Mouse (Mus musculus): ENCODE measurements at regions not wholly inside any gene's neighbourhood (a gene's known extent, or its start where the extent isn't known, plus 50 kb on each side); places are given as distances from the start of the nearest gene placed in this dataset.
A peak's percentile ranks its signal among the peaks of the same experiment; 100 is the strongest.

DNA sequence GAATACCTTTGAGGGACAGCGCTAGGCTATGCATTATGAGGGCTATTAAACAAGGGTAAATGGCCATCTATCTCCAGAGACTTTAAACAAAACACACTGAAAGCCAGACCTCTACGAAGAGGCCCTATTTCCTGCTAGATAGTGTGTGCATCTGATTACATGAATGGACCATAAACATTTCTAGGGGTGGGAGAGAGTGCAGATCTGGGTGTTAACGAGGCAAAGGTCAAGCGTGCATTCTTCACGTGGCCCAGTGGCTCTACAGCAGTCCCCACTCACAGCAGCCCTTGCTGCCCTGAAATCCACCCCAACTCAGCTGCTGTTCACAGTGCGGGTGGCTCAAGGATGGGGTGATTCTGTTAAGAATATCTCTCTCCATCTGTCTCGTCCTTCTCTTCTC, 185.0 kb downstream of the Mtx2 start:
- Histone ChIP-seq H3K4me1 (replicated peaks; ENCODE audit: control insufficient read depth, insufficient read depth) (no peaks in the 10 kb centered on the region), H3K27me3 (ENCODE audit: control insufficient read depth, insufficient read depth, low read length) (no peaks in the 10 kb centered on the region), H3K4me2 (replicated peaks; ENCODE audit: low read depth) (no peak overlapping the region), H3K4me3 (ENCODE audit: low read depth, low read length) (no peak overlapping the region), H3K9ac (ENCODE audit: low read length) (no peak overlapping the region), H3K9me3 (ENCODE audit: control insufficient read depth, low read length) (no peaks in the 10 kb centered on the region), H3K27ac (replicated peaks) (no peak overlapping the region), H3K36me3 (ENCODE audit: control insufficient read depth, insufficient read depth, low read length) (no peaks in the 10 kb centered on the region)
- TF ChIP-seq CTCF (IDR thresholded peaks at IDR 0.05; ENCODE audit: low read depth) = no peak
- TF ChIP-seq EP300 (optimal IDR thresholded peaks at IDR 0.05) = no peak
- no peak for DNase-seq (ENCODE audit: low spot score)
- 51% methylated on average over 7 of the region's 7 CpGs for WGBS
- ATAC-seq (ENCODE audit: low FRiP score, low TSS enrichment) = no peak

DNA sequence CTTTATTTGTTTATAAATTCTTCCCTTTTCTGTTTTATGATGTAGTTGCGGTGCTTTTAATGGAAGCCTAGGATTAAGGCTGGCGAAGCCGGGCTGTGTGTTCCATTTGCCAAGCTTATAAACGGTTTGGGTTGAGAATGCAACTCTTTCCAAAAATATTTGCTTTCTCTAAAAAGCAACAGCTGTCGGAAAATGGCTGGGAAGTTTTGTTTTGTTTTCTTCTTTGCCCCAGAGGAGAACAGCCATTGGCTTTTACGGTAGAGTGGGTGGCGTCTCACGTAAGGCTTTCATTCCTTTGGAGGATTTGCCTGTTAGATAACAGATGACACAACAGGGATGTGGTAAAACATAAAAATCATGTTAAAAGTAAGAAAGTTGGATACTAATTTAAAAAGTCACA, 186.4 kb downstream of the Mtx2 start:
- H3K4me1 ChIP-seq (replicated peaks; ENCODE audit: control insufficient read depth, insufficient read depth) = no peaks in the 10 kb centered on the region
- H3K4me3 ChIP-seq (ENCODE audit: low read depth, low read length) = no peak overlapping the region
- no peaks in the 10 kb centered on the region for H3K36me3 ChIP-seq (ENCODE audit: control insufficient read depth, insufficient read depth, low read length)
- no peaks in the 10 kb centered on the region for H3K9me3 ChIP-seq (ENCODE audit: control insufficient read depth, low read length)
- DNase-seq (ENCODE audit: low spot score) (no peak), ATAC-seq (ENCODE audit: low FRiP score, low TSS enrichment) (no peak; the same call in 1 of the 2 replicates)
- no peak for TF ChIP-seq CTCF (IDR thresholded peaks at IDR 0.05; ENCODE audit: low read depth)
- peak; percentile 35 for TF ChIP-seq EP300 (optimal IDR thresholded peaks at IDR 0.05)
- 49% methylated on average over 8 of the region's 8 CpGs for WGBS
- no peaks in the 10 kb centered on the region for H3K27me3 ChIP-seq (ENCODE audit: control insufficient read depth, insufficient read depth, low read length)
- no peak overlapping the region for H3K27ac ChIP-seq (replicated peaks)
- no peak overlapping the region for H3K9ac ChIP-seq (ENCODE audit: low read length)
- 0 out of 2 replicates have a peak overlapping the region, but pooled peaks have one; percentile 5 for H3K4me2 ChIP-seq (replicated peaks; ENCODE audit: low read depth)

GRCm38 (mm10) chr2:75014994-75015728, 189.6 kb downstream of the Mtx2 start:
- H3K4me1 ChIP-seq (replicated peaks; ENCODE audit: control insufficient read depth, insufficient read depth) = no peaks in the 10 kb centered on the region
- no peak overlapping the region for H3K4me2 ChIP-seq (replicated peaks; ENCODE audit: low read depth)
- ATAC-seq (ENCODE audit: low FRiP score, low TSS enrichment) = no peak
- H3K4me3 ChIP-seq (ENCODE audit: low read depth, low read length) = no peak overlapping the region
- no peaks in the 10 kb centered on the region for H3K36me3 ChIP-seq (ENCODE audit: control insufficient read depth, insufficient read depth, low read length)
- no peak for DNase-seq (ENCODE audit: low spot score)
- H3K9me3 ChIP-seq (ENCODE audit: control insufficient read depth, low read length) = no peaks in the 10 kb centered on the region
- H3K27ac ChIP-seq (replicated peaks) = no peak overlapping the region
- no peak overlapping the region for H3K9ac ChIP-seq (ENCODE audit: low read length)
- H3K27me3 ChIP-seq (ENCODE audit: control insufficient read depth, insufficient read depth, low read length) = no peaks in the 10 kb centered on the region
- TF ChIP-seq EP300 (optimal IDR thresholded peaks at IDR 0.05) (no peak), CTCF (IDR thresholded peaks at IDR 0.05; ENCODE audit: low read depth) (no peak)
- WGBS = 70% methylated on average over 16 of the region's 16 CpGs

GRCm38 (mm10) chr2:75019459-75019858, 193.9 kb downstream of the Mtx2 start:
- TF ChIP-seq EP300 (optimal IDR thresholded peaks at IDR 0.05) = no peak
- TF ChIP-seq CTCF (IDR thresholded peaks at IDR 0.05; ENCODE audit: low read depth) = no peak
- H3K9ac ChIP-seq (ENCODE audit: low read length) = no peak overlapping the region
- 68% methylated on average over 7 of the region's 7 CpGs for WGBS
- H3K4me3 ChIP-seq (ENCODE audit: low read depth, low read length) = no peak overlapping the region
- no peak for DNase-seq (ENCODE audit: low spot score)
- H3K36me3 ChIP-seq (ENCODE audit: control insufficient read depth, insufficient read depth, low read length) = no peaks in the 10 kb centered on the region
- no peak overlapping the region for H3K4me2 ChIP-seq (replicated peaks; ENCODE audit: low read depth)
- H3K27me3 ChIP-seq (ENCODE audit: control insufficient read depth, insufficient read depth, low read length) = no peaks in the 10 kb centered on the region
- H3K9me3 ChIP-seq (ENCODE audit: control insufficient read depth, low read length) = no peaks in the 10 kb centered on the region
- no peaks in the 10 kb centered on the region for H3K4me1 ChIP-seq (replicated peaks; ENCODE audit: control insufficient read depth, insufficient read depth)
- no peak for ATAC-seq (ENCODE audit: low FRiP score, low TSS enrichment)
- H3K27ac ChIP-seq (replicated peaks) = no peak overlapping the region

GRCm38 (mm10) chr2:75021639-75022038, 196.0 kb downstream of the Mtx2 start:
- DNase-seq (ENCODE audit: low spot score) (no peak), ATAC-seq (ENCODE audit: low FRiP score, low TSS enrichment) (no peak)
- WGBS = 55% methylated on average over 7 of the region's 7 CpGs
- Histone ChIP-seq H3K36me3 (ENCODE audit: control insufficient read depth, insufficient read depth, low read length) (no peaks in the 10 kb centered on the region), H3K9me3 (ENCODE audit: control insufficient read depth, low read length) (no peaks in the 10 kb centered on the region), H3K9ac (ENCODE audit: low read length) (no peak overlapping the region), H3K4me1 (replicated peaks; ENCODE audit: control insufficient read depth, insufficient read depth) (no peaks in the 10 kb centered on the region), H3K4me3 (ENCODE audit: low read depth, low read length) (no peak overlapping the region), H3K27me3 (ENCODE audit: control insufficient read depth, insufficient read depth, low read length) (no peaks in the 10 kb centered on the region), H3K27ac (replicated peaks) (no peak overlapping the region), H3K4me2 (replicated peaks; ENCODE audit: low read depth) (no peak overlapping the region)
- TF ChIP-seq CTCF (IDR thresholded peaks at IDR 0.05; ENCODE audit: low read depth) = no peak
- TF ChIP-seq EP300 (optimal IDR thresholded peaks at IDR 0.05) = no peak

DNA sequence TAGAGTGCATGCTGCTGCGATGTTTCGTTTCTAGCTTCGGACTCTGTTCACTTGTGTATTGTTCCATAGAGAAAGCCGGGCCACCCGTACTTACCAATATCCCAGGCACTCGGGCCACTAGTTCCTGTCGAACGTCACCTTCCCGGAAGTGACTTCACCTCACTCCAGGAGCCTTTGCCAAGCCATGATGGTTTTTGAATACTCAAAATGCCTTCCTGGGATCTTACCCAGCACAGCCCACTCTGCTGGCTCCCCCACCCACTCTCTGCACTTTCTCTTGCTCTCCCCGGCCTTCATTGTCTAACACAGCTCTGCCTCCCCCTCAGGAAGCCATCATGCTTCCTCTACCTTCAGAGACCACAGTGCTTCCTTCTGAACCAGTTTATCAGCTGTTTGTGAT, 202.5 kb downstream of the Mtx2 start:
- H3K27me3 ChIP-seq (ENCODE audit: control insufficient read depth, insufficient read depth, low read length) = no peaks in the 10 kb centered on the region
- TF ChIP-seq EP300 (optimal IDR thresholded peaks at IDR 0.05) (no peak), CTCF (IDR thresholded peaks at IDR 0.05; ENCODE audit: low read depth) (no peak)
- H3K9ac ChIP-seq (ENCODE audit: low read length) = no peak overlapping the region
- H3K36me3 ChIP-seq (ENCODE audit: control insufficient read depth, insufficient read depth, low read length) = no peaks in the 10 kb centered on the region
- 84% methylated on average over 10 of the region's 10 CpGs for WGBS
- no peaks in the 10 kb centered on the region for H3K9me3 ChIP-seq (ENCODE audit: control insufficient read depth, low read length)
- no peak overlapping the region for H3K27ac ChIP-seq (replicated peaks)
- no peak overlapping the region for H3K4me3 ChIP-seq (ENCODE audit: low read depth, low read length)
- H3K4me1 ChIP-seq (replicated peaks; ENCODE audit: control insufficient read depth, insufficient read depth) = no peaks in the 10 kb centered on the region
- no peak for DNase-seq (ENCODE audit: low spot score)
- no peak for ATAC-seq (ENCODE audit: low FRiP score, low TSS enrichment)
- no peak overlapping the region for H3K4me2 ChIP-seq (replicated peaks; ENCODE audit: low read depth)

Data from stomach, postnatal 0 days (tissue).